Mouse (Mus musculus) urinary bladder, postnatal 10 days (tissue): Measurements from ENCODE around the gene Actn1.
A peak's percentile ranks its signal among the peaks of the same experiment; 100 is the strongest.

ENCODE experiments used
- DNase-seq: peaks from one replicate; pipeline ENCODE4 v3.0.0; 2022; ENCODE audit warnings: low spot score

The Actn1 gene

GRCm38 (mm10) chr12:80181831-80182230, 78.3 kb downstream of the Actn1 start:
- DNase-seq: no peak

DNA sequence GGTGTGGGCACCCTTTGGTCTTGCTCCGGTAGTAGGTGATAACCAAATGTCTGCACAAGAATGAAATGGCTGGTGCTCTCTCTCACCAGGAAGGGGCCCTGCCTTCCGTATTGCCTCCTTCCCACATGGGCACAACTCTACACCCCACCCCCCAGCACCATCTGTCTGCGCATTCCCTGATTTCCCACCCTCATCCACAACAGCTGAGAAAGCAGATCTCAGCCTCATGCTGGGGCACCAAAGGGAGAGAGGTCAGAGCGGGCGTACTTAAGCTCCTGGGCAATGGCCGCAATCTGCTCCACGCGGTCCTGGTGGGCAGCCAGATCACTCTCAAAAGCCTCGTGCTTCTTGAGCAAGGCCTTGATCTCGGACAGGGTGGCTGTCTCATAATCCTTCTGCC, 82.1 kb downstream of the Actn1 start:
- DNase-seq: no peak

- no peak for DNase-seq
Measured at GRCm38 (mm10) chr12:80168736-80169135, 91.4 kb downstream of the Actn1 start.

GRCm38 (mm10) chr12:80168178-80168686, 91.9 kb downstream of the Actn1 start:
- DNase-seq: peak; percentile 27

GRCm38 (mm10) chr12:80167321-80167720, 92.8 kb downstream of the Actn1 start:
- no peak for DNase-seq

DNA sequence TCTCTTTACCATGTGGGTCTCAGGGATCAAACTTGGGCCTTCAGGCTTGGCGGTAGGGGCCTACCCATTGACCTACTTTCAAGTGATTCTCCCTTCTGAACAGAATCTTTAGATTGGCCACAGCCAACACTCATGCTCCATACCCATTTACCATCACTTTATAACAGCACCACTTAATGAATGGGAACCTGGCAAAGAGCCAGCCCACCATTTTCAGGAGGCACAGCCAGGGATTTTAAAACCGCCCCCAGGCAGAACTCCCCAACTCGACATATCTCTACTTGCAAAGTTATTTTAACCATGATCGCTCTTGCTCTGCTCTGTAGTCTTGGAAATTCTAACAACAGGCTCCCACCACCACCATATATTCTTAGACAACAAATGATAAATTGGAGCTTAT, 93.5 kb downstream of the Actn1 start:
- no peak for DNase-seq

DNA sequence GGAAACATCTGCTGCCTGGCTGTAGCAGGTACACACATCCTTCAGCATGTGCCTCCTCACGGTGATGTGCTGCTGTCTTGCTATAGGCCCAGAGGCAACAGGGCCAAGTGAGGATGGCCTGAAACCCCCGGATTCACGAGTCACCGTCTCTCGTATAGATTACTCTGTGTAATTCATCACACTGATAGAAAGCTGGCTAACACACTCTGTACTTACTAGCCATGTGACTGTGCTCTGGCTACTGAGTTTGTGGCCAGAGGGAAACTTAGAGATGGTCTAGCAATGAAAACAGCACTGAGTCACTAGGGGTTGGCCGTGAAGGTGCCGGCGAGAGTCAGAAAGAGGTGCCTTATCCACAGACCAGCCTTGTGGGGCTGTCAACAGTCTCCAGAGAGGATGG, 95.6 kb downstream of the Actn1 start:
- no peak for DNase-seq

DNA sequence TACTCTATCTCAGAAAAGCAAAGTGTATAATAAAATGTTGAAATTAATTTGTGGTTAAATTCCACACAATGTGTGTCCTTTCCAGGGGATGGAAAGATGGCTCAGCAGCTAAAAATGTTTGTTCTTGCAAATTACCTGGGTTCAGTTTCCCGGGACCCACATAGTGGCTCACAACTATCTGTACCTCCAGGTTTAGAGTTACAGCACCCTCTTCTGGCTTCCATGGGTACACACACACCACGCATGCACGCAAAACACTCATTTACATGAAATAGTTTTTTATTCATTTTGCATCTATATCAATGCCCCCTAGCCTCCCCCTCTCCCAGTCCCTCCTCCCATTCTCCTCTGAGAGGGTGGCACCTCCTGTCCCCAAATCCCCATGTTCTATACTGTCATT, 97.7 kb downstream of the Actn1 start:
- no peak for DNase-seq

- no peak for DNase-seq
Measured at GRCm38 (mm10) chr12:80157675-80158074, 102.5 kb downstream of the Actn1 start.

GRCm38 (mm10) chr12:80153687-80154326, 106.4 kb downstream of the Actn1 start:
- no peak for DNase-seq

DNA sequence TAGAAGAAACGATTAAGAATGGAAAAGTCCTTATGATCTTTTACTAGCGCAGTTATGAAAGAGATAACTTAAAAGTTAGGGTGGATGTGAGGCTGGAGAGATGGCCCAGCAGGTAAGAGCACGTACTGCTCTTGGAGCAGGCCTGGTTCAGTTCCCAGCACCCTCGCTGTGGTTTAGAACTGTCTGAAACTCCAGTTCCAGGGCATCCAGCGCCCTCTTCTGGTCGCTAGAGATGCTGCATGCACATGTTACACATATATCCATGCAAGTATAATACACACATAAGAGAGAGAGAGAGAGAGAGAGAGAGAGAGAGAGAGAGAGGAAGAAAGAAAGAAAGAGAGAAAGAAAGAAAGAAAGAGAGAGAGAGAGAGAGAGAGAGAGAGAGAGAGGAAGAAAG, 107.1 kb downstream of the Actn1 start:
- DNase-seq: no peak

GRCm38 (mm10) chr12:80151821-80152220, 108.3 kb downstream of the Actn1 start:
- no peak for DNase-seq

GRCm38 (mm10) chr12:80150624-80151023, 109.5 kb downstream of the Actn1 start:
- DNase-seq: no peak

GRCm38 (mm10) chr12:80147563-80148214, 112.5 kb downstream of the Actn1 start:
- no peak for DNase-seq

GRCm38 (mm10) chr12:80146227-80147223, 113.6 kb downstream of the Actn1 start:
- no peak for DNase-seq

- DNase-seq: no peak
Measured at GRCm38 (mm10) chr12:80145365-80145764, 114.8 kb downstream of the Actn1 start.

- no peak for DNase-seq
Measured at GRCm38 (mm10) chr12:80144846-80145245, 115.3 kb downstream of the Actn1 start.

DNA sequence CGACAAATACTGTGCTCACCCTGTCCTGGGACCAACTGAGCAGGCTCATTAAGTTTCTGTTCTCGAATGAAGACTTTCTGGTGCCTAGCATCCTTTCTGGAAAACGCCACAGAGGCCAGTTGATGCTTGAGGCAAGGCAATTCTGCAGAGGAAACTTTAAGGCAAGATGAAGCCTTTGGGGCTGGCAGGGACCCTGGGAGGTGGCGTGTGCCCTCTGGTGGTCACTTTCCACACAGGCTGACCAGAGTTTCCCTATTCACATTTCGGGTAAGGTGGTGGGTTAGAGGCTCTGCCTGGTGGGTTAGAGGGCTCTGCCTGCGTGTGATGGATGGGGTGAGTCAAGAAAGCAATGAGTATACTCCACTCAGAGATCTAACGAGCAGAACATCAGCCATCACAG, 118.7 kb downstream of the Actn1 start:
- DNase-seq: no peak

DNA sequence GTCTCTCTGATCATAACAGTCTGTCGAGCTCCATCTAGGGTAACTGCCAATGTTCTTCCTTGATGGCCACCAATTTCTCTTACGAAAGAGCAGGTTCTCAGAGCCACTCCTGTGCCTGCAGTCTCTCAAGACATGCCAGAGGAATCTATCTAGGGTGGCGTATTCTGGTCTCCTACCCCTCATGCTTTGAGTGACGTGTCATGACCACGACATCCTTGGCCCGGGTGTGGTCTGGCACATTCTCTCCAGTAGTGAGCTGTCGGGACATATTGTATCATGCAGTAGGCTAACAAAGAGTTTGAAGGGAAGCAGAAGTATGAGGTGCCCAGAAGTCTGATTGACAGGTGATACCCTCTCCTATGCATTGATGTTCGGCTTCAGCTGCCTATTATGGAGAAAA, 119.2 kb downstream of the Actn1 start:
- no peak for DNase-seq

DNA sequence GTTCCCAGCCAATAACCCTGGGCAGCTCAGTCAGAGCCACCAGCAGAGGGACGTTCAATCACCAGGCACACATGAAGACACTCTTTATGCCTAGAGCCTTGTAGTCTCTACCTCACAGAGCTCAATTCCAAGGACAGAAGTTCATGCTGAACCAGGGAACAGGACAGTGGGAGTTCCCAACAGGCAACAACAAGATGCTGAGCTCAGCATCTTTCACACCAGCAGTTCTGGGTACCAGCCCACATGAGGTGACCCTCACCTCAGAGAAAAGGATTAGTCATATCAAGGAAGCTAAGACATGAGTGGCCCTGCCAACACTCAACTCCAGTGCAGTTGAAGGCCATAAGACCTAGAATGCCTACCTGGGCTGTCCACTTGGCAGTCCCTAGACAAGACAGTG, 122.4 kb downstream of the Actn1 start:
- no peak for DNase-seq

DNA sequence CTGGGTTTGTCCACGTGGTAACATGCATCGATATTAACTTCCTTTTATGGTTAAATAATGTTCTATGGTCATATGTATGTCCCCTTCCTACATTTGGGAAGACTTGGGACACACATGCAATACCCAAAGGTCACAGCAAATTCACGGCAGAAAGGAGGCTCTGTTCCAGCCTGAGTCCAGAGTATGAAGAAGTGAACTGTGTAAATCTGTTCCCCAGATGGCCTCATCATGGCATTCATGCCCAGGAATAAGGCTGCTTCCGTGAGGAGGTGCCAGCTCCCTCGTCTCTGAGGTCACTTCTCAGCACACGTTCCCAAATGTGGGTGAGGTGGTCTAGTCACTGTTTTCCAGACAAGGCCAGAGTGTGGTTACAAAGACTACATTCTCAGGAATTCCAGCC, 122.9 kb downstream of the Actn1 start:
- DNase-seq: no peak

GRCm38 (mm10) chr12:80136264-80136930, 123.8 kb downstream of the Actn1 start:
- DNase-seq: no peak
